Mouse (Mus musculus): ENCODE results near the gene Il10. TPM values are rescaled to one million over a fixed set of nuclear protein-coding genes. Genes with fewer than 3 reads are reported as not detected.
"Not testable (repeated sequence)": the region's sequence is repeated elsewhere in the genome, so short reads cannot be mapped to it uniquely, and the experiment has no call there.

Il10 gene
- total RNA-seq, 2 experiments from 2014 or later, result not detected

- no peak for DNase-seq
Observed at GRCm38 (mm10) chr1:131020425-131021310, 1.0 kb downstream of the Il10 start.

- no peak for DNase-seq
Observed at GRCm38 (mm10) chr1:131021438-131021837, 1.8 kb downstream of the Il10 start.

GRCm38 (mm10) chr1:131021900-131022590 lies 2.4 kb downstream of the Il10 start:
- DNase-seq, result no peak

GRCm38 (mm10) chr1:131022591-131023249 lies 3.1 kb downstream of the Il10 start:
- no peak for DNase-seq

GRCm38 (mm10) chr1:131023250-131023858 lies 3.7 kb downstream of the Il10 start:
- not testable (repeated sequence) for DNase-seq

- DNase-seq, result no peak
Observed at GRCm38 (mm10) chr1:131024900-131025842, 5.5 kb downstream of the Il10 start.

GRCm38 (mm10) chr1:131025843-131026190 lies 6.2 kb downstream of the Il10 start:
- no peak for DNase-seq

GRCm38 (mm10) chr1:131029215-131029614 lies 9.6 kb downstream of the Il10 start:
- DNase-seq, result no peak

- DNase-seq, result no peak
Observed at GRCm38 (mm10) chr1:131030261-131030660, 10.6 kb downstream of the Il10 start.

GRCm38 (mm10) chr1:131031267-131031666 lies 11.6 kb downstream of the Il10 start:
- no peak for DNase-seq

GRCm38 (mm10) chr1:131038001-131038400 lies 18.4 kb downstream of the Il10 start:
- DNase-seq, result no peak

GRCm38 (mm10) chr1:131038415-131039017 lies 18.9 kb downstream of the Il10 start:
- DNase-seq, result no peak

GRCm38 (mm10) chr1:131039479-131039878 lies 19.8 kb downstream of the Il10 start:
- no peak for DNase-seq

GRCm38 (mm10) chr1:131042263-131042662 lies 22.6 kb downstream of the Il10 start:
- no peak for DNase-seq

- DNase-seq, result no peak
Observed at GRCm38 (mm10) chr1:131042721-131043120, 23.1 kb downstream of the Il10 start.

- DNase-seq, result no peak
Observed at GRCm38 (mm10) chr1:131043636-131044035, 24.0 kb downstream of the Il10 start.

- no peak for DNase-seq
Observed at GRCm38 (mm10) chr1:131045723-131046355, 26.2 kb downstream of the Il10 start.

GRCm38 (mm10) chr1:131046607-131047006 lies 27.0 kb downstream of the Il10 start:
- DNase-seq, result no peak

GRCm38 (mm10) chr1:131048121-131048863 lies 28.6 kb downstream of the Il10 start:
- DNase-seq, result no peak

GRCm38 (mm10) chr1:131048946-131049345 lies 29.3 kb downstream of the Il10 start:
- no peak for DNase-seq
